Mouse (Mus musculus) bone marrow macrophage, adult 2 months (primary cell): ENCODE results near the gene Lce1m. TPM values are rescaled to one million over a fixed set of nuclear protein-coding genes. Genes with fewer than 3 reads are reported as not detected.

Experiments
- H3K27ac ChIP-seq: 2 replicates; pipeline ENCODE4 v1.5.1; 2012; ENCODE audit warnings: low read depth, low read length; ENCODE audit not compliant: insufficient read depth
- H3K4me1 ChIP-seq: 2 replicates; pipeline ENCODE4 v1.6.1; 2012; ENCODE audit warnings: low read length; ENCODE audit not compliant: control insufficient read depth, insufficient read depth
- H3K4me3 ChIP-seq: 2 replicates; pipeline ENCODE4 v1.5.1; 2012; ENCODE audit warnings: mild to moderate bottlenecking, low read length, moderate library complexity; ENCODE audit not compliant: insufficient read depth
- CTCF ChIP-seq: IDR thresholded peaks from 2 replicates; pipeline ENCODE4 v1.5.1; 2012; ENCODE audit warnings: low read depth, mild to moderate bottlenecking, low read length, moderate library complexity
- POLR2A ChIP-seq: IDR thresholded peaks from 2 replicates; pipeline ENCODE4 v1.6.1; 2012; ENCODE audit warnings: mild to moderate bottlenecking, low read depth, low read length, borderline replicate concordance
- polyA plus RNA-seq: library from polyadenylated mRNA; stranded (reverse); fragments of >200 nt; gene quantifications from 2 replicates; pipeline ENCODE4 v1.2.4, GENCODE M21; 2012; ENCODE audit not compliant: missing spikeins, insufficient read depth, insufficient read length

Gene Lce1m
- polyA plus RNA-seq, 1 experiment = not detected

DNA sequence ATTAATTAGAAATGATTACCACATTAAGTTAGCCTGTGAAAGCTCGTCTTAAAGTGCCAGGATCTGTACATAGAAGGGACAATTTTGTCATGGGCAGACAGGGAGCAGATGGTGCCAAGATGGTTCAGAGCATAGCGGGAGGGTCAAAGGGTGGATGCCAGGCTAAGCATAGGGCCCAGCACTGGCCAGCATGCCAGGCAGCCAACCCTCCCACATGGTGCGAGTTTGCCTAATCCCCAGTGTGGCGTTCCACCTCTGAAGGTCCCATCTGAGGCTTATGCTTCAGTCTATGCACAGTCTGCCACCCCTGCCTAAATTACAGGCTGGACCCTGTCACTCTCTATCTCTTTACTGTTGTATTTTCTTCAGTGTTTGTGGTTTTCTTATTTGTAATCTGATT lies 16.0 kb downstream of the Lce1m start:
- H3K4me1 ChIP-seq = no peaks in the 10 kb centered on the region
- no peak overlapping the region for H3K4me3 ChIP-seq
- H3K27ac ChIP-seq = no peak overlapping the region
- TF ChIP-seq CTCF = no peak
- TF ChIP-seq POLR2A = no peak

- H3K4me3 ChIP-seq = no peak overlapping the region
- H3K4me1 ChIP-seq = no peaks in the 10 kb centered on the region
- no peak overlapping the region for H3K27ac ChIP-seq
- TF ChIP-seq CTCF (no peak), POLR2A (no peak)
Measured at GRCm38 (mm10) chr3:93000621-93001020, 18.2 kb downstream of the Lce1m start.

DNA sequence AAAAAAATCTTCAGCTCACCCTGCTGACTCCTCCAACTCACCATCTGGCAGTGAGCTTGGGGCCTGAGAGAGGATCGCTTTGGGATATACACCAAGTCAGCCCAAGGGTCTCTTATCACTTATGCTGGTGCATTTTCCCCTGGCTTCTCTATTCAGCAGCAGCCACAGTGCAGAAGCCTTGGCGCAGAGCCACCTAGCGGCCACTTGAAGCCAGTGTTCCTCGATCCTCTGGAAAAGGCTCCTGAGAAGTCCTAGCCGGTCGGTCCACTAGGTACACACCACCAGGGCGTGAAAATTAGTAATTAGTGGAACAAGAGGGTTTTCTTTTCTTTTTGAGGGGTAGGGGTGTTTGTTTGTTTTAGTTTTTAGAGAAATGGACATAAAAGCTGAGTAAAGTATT lies 20.2 kb downstream of the Lce1m start:
- TF ChIP-seq CTCF = peak; percentile 76
- no peak for TF ChIP-seq POLR2A
- Histone ChIP-seq H3K27ac (no peak overlapping the region), H3K4me3 (no peak overlapping the region), H3K4me1 (no peaks in the 10 kb centered on the region)

- Histone ChIP-seq H3K27ac (no peak within 1 kb of the TSS), H3K4me1 (no peaks in the 10 kb centered on the region), H3K4me3 (no peak within 1 kb of the TSS)
- TF ChIP-seq POLR2A = no peak
- no peak for TF ChIP-seq CTCF
Measured at GRCm38 (mm10) chr3:92991926-92992325, 26.9 kb downstream of the Lce1m start, which contains the start of gene Lce3f. Gene Lce3f, plus strand, starts transcription at chr3:92992226.

GRCm38 (mm10) chr3:92978484-92978883 lies 40.4 kb downstream of the Lce1m start:
- no peak for TF ChIP-seq POLR2A
- TF ChIP-seq CTCF = no peak
- no peaks in the 10 kb centered on the region for H3K4me1 ChIP-seq
- no peak overlapping the region for H3K27ac ChIP-seq
- H3K4me3 ChIP-seq = no peak overlapping the region

Other genes with a start within 250 kb of the Lce1m start
- not detected in 2 replicates for gene Lce1i, start 240.2 kb downstream of the Lce1m start, polyA plus RNA-seq
- not detected in 2 replicates for gene Lce1j, start 228.5 kb downstream of the Lce1m start, polyA plus RNA-seq
- gene Lce1k, start 211.2 kb downstream of the Lce1m start, polyA plus RNA-seq = not detected in 2 replicates
- gene Kprp, start 191.8 kb downstream of the Lce1m start, polyA plus RNA-seq = not detected in 2 replicates
- not detected in 2 replicates for gene Lce1l, start 167.8 kb downstream of the Lce1m start, polyA plus RNA-seq
- gene 2310050C09Rik, start 148.8 kb downstream of the Lce1m start, polyA plus RNA-seq = not detected in 2 replicates
- not detected in 2 replicates for gene Lce3a, start 92.8 kb downstream of the Lce1m start, polyA plus RNA-seq
- gene Lce3b, start 86.1 kb downstream of the Lce1m start, polyA plus RNA-seq = not detected in 2 replicates
- gene Lce3c, start 74.6 kb downstream of the Lce1m start, polyA plus RNA-seq = not detected in 2 replicates
- gene Lce3d, start 61.7 kb downstream of the Lce1m start, polyA plus RNA-seq = not detected in 2 replicates
- gene Lce3e, start 52.0 kb downstream of the Lce1m start, polyA plus RNA-seq = not detected in 2 replicates
- not detected in 2 replicates for gene Lce3f, start 26.8 kb downstream of the Lce1m start, polyA plus RNA-seq
- not detected in 2 replicates for gene Crct1, start 3.4 kb downstream of the Lce1m start, polyA plus RNA-seq
- not detected in 2 replicates for gene Gm4858, start 49.8 kb upstream of the Lce1m start, polyA plus RNA-seq
- gene Crnn, start 125.7 kb upstream of the Lce1m start, polyA plus RNA-seq = not detected in 2 replicates
- 0.15 TPM in 1 of 2 replicates, not detected in the other for gene Flg2, start 178.2 kb upstream of the Lce1m start, polyA plus RNA-seq